Mouse (Mus musculus) embryo, embryonic 10 days (tissue): Measurements from ENCODE around the gene Styxl1.

Experiments
- DNase-seq: peaks from one replicate; pipeline ENCODE4 v3.0.0-alpha.2; 2015; ENCODE audit warnings: low spot score

Styxl1 gene

GRCm38 (mm10) chr5:135697711-135698111 lies 80.5 kb downstream of the Styxl1 start:
- no peak for DNase-seq
